Mouse (Mus musculus): ENCODE results near the gene Fadd.

DNA sequence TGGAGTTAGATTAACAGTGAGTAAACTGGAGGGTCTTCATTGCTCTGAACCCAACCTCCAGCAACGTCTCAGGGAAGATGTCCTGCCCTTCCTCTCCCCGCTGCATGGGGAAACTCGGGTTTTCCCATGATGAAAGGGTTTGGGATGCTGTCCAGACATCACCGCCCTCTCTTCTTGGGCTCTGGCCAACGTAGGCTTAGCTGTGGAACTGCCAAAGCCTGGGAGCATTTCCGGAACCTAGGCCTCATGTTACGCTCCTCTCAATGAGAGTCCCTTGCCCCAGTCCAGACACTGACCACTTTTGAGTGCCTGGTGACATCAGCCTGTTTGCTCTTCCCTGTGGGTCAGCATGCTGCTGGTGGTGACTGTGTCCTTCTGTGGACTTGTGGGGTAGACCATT is 12.8 kb downstream of the Fadd start:
- TF ChIP-seq MYOD1 (IDR thresholded peaks at IDR 0.05; ENCODE audit: control insufficient read depth in 1 of 3, insufficient read length in 2 of 3, low read depth in 2 of 3) (no peak), POLR2A (IDR thresholded peaks at IDR 0.05; ENCODE audit: insufficient read length, low read depth) (no peak), E2F4 (IDR thresholded peaks at IDR 0.05; ENCODE audit: insufficient read depth) (no peak), POLR2AphosphoS2 (IDR thresholded peaks at IDR 0.05; ENCODE audit: insufficient read length, low read depth) (no peak), USF1 (IDR thresholded peaks at IDR 0.05; ENCODE audit: low read depth) (no peak), CEBPB (IDR thresholded peaks at IDR 0.05; ENCODE audit: insufficient read depth, poor library complexity, severe bottlenecking) (no peak), TCF12 (IDR thresholded peaks at IDR 0.05; ENCODE audit: insufficient read depth, poor library complexity, severe bottlenecking) (no peak), MYOG (IDR thresholded peaks at IDR 0.05; ENCODE audit: control insufficient read depth in 1 of 3, insufficient read depth in 1 of 3, insufficient read length in 2 of 3, low read depth in 2 of 3) (no peak), TCF3 (IDR thresholded peaks at IDR 0.05; ENCODE audit: insufficient read length, low read depth) (no peak)
